Mouse (Mus musculus) left cerebral cortex, postnatal 4 days (tissue): ENCODE measurements around the gene Abo. TPM values are rescaled to one million over a fixed set of nuclear protein-coding genes. Genes with fewer than 3 reads are reported as not detected.
"Not testable (repeated sequence)": the region's sequence is repeated elsewhere in the genome, so short reads cannot be mapped to it uniquely, and the experiment has no call there.

Experiments used
- DNase-seq: peaks from one replicate; pipeline ENCODE4 v3.0.0-alpha.2; 2022
- intact Hi-C: fragments of 180-260 bp; cut with DNase I; formaldehyde crosslinking; loops from one replicate; pipeline ENCODE4 v1.15.1; 2025
- total RNA-seq, 2 experiments: library from RNA; stranded (reverse); gene quantifications; 2 replicates each; pipeline ENCODE4 v1.2.3; 2021

The Abo gene
- total RNA-seq, result not detected

- intact Hi-C loops, result no loop called here
- no peak for DNase-seq
Observed at GRCm38 (mm10) chr2:26864879-26865278, at the start of gene Abo. TSS of gene Abo (minus strand) at chr2:26864979.

DNA sequence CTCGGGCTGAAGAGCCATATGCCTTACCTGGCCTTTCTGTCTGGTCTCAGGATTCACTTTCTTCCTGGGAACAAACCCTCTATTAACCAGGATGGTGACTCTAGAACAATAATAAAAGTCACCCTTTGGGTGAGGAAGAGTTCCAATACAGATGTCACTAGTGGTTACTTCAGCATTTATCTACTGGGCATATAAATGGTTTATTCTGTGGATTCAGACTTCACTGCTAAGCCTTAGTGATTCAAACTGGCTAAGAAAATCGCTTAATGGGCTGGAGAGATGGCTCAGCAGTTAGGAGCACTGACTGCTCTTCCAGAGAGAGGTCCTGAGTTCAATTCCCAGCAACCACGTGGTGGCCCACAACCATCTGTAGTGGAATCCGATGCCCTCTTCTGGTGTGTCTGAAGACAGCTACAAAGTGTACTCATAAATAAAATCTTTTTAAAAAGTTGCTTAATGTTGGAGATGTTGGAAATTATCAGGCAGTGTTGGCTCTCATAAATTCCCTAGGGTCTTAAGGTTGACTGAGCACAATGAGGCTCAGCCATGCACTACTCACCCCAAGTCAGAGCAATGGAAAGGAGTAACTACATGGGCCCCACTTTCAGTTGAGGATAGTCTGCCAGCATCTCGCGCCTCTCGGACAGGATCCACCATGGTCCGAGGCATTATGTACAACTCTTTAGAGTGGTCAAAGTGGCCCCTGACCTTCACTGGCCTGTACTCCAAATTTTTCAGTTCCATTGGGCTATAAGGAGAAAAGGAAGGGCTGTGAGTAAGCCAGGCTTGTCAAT, 49.6 kb upstream of the Abo start:
- intact Hi-C loops, result no loop called here
- no peak for DNase-seq

- intact Hi-C loops, result no loop called here
- no peak for DNase-seq
Observed at GRCm38 (mm10) chr2:26913416-26914147, 48.8 kb upstream of the Abo start.

- DNase-seq, result no peak
- intact Hi-C loops, result no loop called here
Observed at GRCm38 (mm10) chr2:26912253-26912770, 47.5 kb upstream of the Abo start.

DNA sequence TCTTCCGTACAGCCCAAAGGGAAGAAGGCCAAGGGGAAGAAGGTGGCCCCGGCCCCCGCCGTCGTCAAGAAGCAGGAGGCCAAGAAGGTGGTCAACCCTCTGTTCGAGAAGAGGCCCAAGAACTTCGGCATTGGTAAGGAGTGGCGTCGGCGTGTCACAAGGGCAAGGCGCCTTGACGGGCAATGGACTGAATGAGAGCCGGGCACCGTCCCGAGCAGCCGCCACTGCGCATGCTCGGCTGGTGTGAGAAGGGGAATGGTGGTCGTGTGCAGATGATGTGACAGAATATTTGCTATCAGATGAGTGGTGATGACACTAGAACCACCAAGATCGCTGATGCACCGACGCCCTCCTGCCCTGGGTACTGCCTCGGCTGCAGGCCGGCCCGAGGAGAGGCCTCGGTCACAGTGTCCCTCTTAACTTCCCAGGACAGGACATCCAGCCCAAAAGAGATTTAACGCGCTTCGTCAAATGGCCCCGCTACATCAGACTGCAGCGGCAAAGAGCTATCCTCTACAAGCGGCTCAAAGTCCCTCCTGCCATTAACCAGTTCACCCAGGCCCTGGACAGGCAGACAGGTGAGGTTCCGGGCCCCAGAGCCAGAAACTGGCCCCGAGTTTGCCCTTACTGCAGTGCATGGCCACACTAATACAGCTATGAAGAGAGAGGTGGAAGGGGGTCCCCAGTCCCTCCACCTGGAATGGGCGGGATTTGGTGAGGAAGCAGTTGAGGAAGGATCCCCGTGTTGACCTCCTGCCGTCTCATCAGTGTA, 46.4 kb upstream of the Abo start:
- intact Hi-C loops, result no loop called here
- peak; percentile 79 for DNase-seq

- intact Hi-C loops, result no loop called here
- peak; percentile 100 for DNase-seq
Observed at GRCm38 (mm10) chr2:26910124-26910993, 45.6 kb upstream of the Abo start, which contains the start of the genes Med22 and Rpl7a. TSS of gene Med22 (minus strand) at chr2:26910677. TSS of gene Rpl7a (plus strand) at chr2:26910764.

DNA sequence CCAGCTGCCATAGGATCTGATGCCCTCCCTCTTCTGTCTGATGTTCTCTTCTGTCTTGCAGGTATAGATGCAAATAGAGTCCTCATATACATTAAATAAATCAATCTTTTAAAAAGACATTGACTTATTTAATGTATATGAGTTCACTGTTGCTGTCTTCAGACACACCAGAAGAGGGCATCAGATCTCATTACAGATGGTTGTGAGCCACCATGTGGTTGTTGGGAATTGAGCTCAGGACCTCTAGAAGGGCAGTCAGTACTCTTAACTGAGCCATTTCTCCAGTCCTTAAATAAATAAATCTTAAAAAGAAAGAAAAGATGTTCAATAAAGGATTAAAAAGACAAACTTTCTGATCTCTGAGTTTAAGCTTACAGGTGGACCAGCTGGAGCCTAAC, 44.6 kb upstream of the Abo start:
- DNase-seq, result no peak
- intact Hi-C loops, result no loop called here

DNA sequence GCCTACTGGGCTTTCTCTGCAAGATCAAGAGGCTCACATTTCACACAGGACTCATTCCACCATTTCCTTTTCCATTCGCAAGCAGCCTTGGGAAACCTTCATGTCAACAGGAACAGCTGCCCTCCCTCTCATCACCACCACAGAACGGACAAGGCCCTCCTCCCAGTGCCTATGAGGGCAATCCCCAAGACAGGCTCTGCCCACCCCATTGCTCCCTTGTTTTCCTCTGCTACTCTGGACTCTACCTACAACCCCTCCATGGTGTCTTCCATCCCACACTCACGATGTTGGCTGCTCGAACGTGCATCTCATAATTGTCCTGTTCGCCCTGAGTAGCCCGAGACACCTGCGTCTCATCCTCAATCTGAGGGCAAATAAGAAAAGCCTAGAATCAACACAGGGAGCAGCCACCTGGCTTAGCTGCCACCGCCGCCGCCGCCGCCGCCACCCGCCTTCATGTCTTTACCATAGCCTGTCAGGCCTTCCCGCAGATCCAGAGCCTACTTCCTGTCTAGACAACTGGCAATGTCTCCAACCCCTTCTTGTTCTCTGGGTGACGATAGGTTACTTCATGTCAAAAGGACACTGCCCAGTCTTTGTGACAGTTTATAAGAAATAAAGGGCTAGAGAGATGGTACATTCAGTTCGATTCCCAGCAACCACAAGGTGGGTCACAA, 44.1 kb upstream of the Abo start:
- DNase-seq, result no peak
- intact Hi-C loops, result no loop called here

DNA sequence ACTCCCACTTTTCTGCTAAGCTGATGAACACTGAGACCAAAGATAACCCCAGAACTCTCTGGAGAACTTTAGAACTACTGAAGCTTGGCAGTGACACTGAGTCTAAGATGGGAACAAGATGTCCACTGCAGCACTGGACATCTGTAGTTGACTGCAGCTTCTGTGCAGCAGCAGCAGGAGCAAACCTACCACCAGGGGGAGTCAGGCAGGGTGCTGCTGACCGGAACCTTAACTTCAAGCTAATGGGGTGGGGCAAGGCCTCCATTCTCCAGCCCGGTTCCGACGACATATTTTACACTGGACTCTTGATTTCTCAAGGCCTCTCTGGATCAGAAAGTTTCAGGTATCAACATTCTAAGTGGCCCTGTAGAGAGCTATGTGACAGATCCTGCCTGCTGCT, 42.3 kb upstream of the Abo start:
- DNase-seq, result peak; percentile 44
- intact Hi-C loops, result no loop called here

DNA sequence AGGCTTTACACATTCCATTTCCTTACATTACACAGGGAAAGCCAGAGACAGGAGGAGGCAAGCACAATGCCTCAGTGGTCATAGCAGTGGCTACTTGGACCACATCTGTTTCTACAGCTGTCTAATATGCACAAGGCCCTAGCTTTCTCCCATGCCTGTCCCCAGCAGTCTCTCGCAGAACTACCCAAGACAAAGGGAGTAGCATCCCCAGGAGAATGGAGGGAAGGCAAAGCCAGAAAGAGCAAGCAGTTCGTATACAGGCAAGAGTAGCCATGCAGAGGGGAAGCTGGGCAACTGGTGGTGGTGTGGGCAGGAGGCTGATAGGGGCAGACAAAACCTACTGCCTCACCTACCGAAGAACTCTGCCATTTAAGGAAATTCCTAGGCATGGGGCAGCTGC, 41.7 kb upstream of the Abo start:
- no peak for DNase-seq
- intact Hi-C loops, result no loop called here

GRCm38 (mm10) chr2:26905936-26906335, 41.2 kb upstream of the Abo start:
- no peak for DNase-seq
- intact Hi-C loops, result no loop called here

GRCm38 (mm10) chr2:26903311-26903710, 38.5 kb upstream of the Abo start:
- DNase-seq, result no peak
- intact Hi-C loops, result loop anchor here (5.0 kb wide), 1 partner anchor 256 kb away; no protein-coding TSS in a partner anchor

- intact Hi-C loops, result loop anchor here (5.0 kb wide), 1 partner anchor 255 kb away; no protein-coding TSS in a partner anchor
- peak; percentile 93 for DNase-seq
Observed at GRCm38 (mm10) chr2:26902467-26903220, 37.9 kb upstream of the Abo start, which contains the start of gene Surf6. TSS of gene Surf6 (minus strand) at chr2:26902879.

- DNase-seq, result no peak
- intact Hi-C loops, result loop anchor here (5.0 kb wide), 1 partner anchor 255 kb away; no protein-coding TSS in a partner anchor
Observed at GRCm38 (mm10) chr2:26901834-26902400, 37.1 kb upstream of the Abo start.

- no peak for DNase-seq
- intact Hi-C loops, result loop anchor here (5.0 kb wide), 1 partner anchor 253 kb away; no protein-coding TSS in a partner anchor
Observed at GRCm38 (mm10) chr2:26900731-26901130, 36.0 kb upstream of the Abo start.

- intact Hi-C loops, result no loop called here
- no peak for DNase-seq
Observed at GRCm38 (mm10) chr2:26895898-26896297, 31.1 kb upstream of the Abo start.

- intact Hi-C loops, DNase-seq: not testable (repeated sequence)
Observed at GRCm38 (mm10) chr2:26886170-26886569, 21.4 kb upstream of the Abo start.

DNA sequence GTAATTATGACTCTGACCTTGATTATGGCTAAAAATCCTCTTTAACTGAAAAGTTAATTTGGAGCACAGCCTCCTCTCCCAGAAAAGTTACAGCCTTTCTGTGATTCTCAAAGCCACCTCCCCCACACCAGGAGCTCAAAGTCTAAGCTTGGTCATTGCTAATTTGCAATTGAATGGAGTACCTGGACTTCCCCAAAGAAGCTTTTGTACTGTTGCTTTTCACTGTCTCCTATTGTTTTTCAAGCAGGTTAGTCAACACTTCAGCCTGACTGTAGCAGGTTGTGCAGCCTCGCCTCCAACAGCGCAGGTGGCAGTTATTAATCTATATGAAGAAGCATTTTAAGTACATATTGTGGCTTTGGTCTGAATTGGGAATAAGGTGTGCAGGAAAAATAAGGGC, 20.8 kb upstream of the Abo start:
- intact Hi-C loops, DNase-seq: not testable (repeated sequence)
